Mouse (Mus musculus) lung, adult 18-20 months (tissue): ENCODE data around the gene Ctcfl.

ENCODE experiments used
- DNase-seq, 2 experiments: peaks; one replicate each; pipeline ENCODE4 v3.0.0; 2022; ENCODE audit warnings: mixed read lengths in 2 of 2

Gene Ctcfl

GRCm38 (mm10) chr2:173046582-173047297, 72.6 kb downstream of the Ctcfl start:
- peak; percentile 30 to 42 for DNase-seq

GRCm38 (mm10) chr2:173044198-173044970, 74.9 kb downstream of the Ctcfl start:
- peak; percentile 41 to 60 for DNase-seq
